Mouse (Mus musculus) hindbrain, embryonic 14.5 days (tissue): ENCODE results near the gene Maml2. TPM values are rescaled to one million over a fixed set of nuclear protein-coding genes. Genes with fewer than 3 reads are reported as not detected.

Experiments used
- ATAC-seq: fragments of 200-750 bp; cut with Nextera tagmentation; 2 replicates; pipeline ENCODE4 v1.8.0; 2017; ENCODE audit warnings: moderate number of reproducible peaks, mild to moderate bottlenecking, moderate TSS enrichment, moderate library complexity; ENCODE audit not compliant: low FRiP score
- DNase-seq: peaks from one replicate; pipeline ENCODE4 v3.0.0-alpha.2; 2015; ENCODE audit warnings: low spot score
- H3K27ac ChIP-seq: fragments of 300-500 bp; sonication (generic); 2 replicates; pipeline ENCODE4 v1.5.1; 2014; ENCODE audit warnings: mild to moderate bottlenecking, moderate library complexity
- H3K27me3 ChIP-seq: fragments of 300-500 bp; sonication (generic); 2 replicates; pipeline ENCODE4 v1.6.1; 2014; ENCODE audit warnings: mild to moderate bottlenecking, low read length, mixed read lengths; ENCODE audit not compliant: control insufficient read depth, insufficient read depth
- H3K36me3 ChIP-seq: fragments of 300-500 bp; sonication (generic); replicated peaks from 2 replicates; pipeline ENCODE4 v1.6.1; 2014; ENCODE audit not compliant: control insufficient read depth, insufficient read depth
- H3K4me1 ChIP-seq: fragments of 300-500 bp; sonication (generic); replicated peaks from 2 replicates; pipeline ENCODE4 v1.6.1; 2014; ENCODE audit warnings: antibody characterized with exemption, low read length, mixed read lengths; ENCODE audit not compliant: control insufficient read depth, insufficient read depth
- H3K4me2 ChIP-seq: fragments of 300-500 bp; sonication (generic); replicated peaks from 2 replicates; pipeline ENCODE4 v1.6.1; 2014; ENCODE audit warnings: mild to moderate bottlenecking, moderate library complexity
- H3K4me3 ChIP-seq: fragments of 300-500 bp; sonication (generic); replicated peaks from 2 replicates; pipeline ENCODE4 v1.5.1; 2014; ENCODE audit warnings: mild to moderate bottlenecking, low read length
- H3K9ac ChIP-seq: fragments of 300-500 bp; sonication (generic); 2 replicates; pipeline ENCODE4 v1.6.1; 2014
- H3K9me3 ChIP-seq: fragments of 300-500 bp; sonication (generic); 2 replicates; pipeline ENCODE4 v1.6.1; 2016; ENCODE audit warnings: low read length; ENCODE audit not compliant: control insufficient read depth
- WGBS: fragments of 180-500 bp; shearing (Covaris S2); extraction: QIAGEN DNeasy Blood & Tissue Kit; methylation state at CpG from one replicate; pipeline ENCODE4 v1.1.7; 2014; 5-methylcytosine and 5-hydroxymethylcytosine counted together
- polyA plus RNA-seq: library from polyadenylated mRNA; unstranded; fragments of >200 nt; fragmentation: Nextera tagmentation; extraction: Ambion mirVana; gene quantifications from 2 replicates; pipeline ENCODE4 v1.2.1, GENCODE M21; 2014

Maml2 gene
- polyA plus RNA-seq = 10.8 and 11.6 TPM in 2 replicates

- H3K9me3 ChIP-seq = no peaks in the 10 kb centered on the region
- H3K36me3 ChIP-seq = no peaks in the 10 kb centered on the region
- H3K4me2 ChIP-seq = peak within 1 kb of the TSS; percentile 96
- peak within 1 kb of the TSS; percentile 72 for H3K27ac ChIP-seq
- H3K9ac ChIP-seq = peak within 1 kb of the TSS; percentile 84
- H3K4me3 ChIP-seq = peak within 1 kb of the TSS; percentile 60
- WGBS = under 1% methylated on average over 23 of the region's 23 CpGs
- no peaks in the 10 kb centered on the region for H3K27me3 ChIP-seq
- ATAC-seq (peak; percentile 80), DNase-seq (peak; percentile 64)
- peaks cover 54% of the 10 kb centered on the region for H3K4me1 ChIP-seq
These were observed at the start of gene Maml2 for GRCm38 (mm10) chr9:13297668-13298512. Maml2 (plus strand) TSS chr9:13297957.

- H3K4me1 ChIP-seq = peaks cover 25% of the 10 kb centered on the region
- peak overlapping the region; percentile 79; the same call in 1 of the 2 replicates for H3K4me2 ChIP-seq
- 96% methylated on average over 4 of the region's 4 CpGs for WGBS
- no peaks in the 10 kb centered on the region for H3K36me3 ChIP-seq
- DNase-seq = no peak
- H3K27me3 ChIP-seq = no peaks in the 10 kb centered on the region
- no peak for ATAC-seq
- no peaks in the 10 kb centered on the region for H3K9me3 ChIP-seq
- no peak overlapping the region for H3K27ac ChIP-seq
- no peak overlapping the region for H3K9ac ChIP-seq
- no peak overlapping the region for H3K4me3 ChIP-seq
These were observed 49.7 kb upstream of the Maml2 start for GRCm38 (mm10) chr9:13248104-13248503.

GRCm38 (mm10) chr9:13251251-13251650, 46.5 kb upstream of the Maml2 start:
- no peaks in the 10 kb centered on the region for H3K27me3 ChIP-seq
- no peak overlapping the region for H3K4me3 ChIP-seq
- DNase-seq = no peak
- H3K9me3 ChIP-seq = no peaks in the 10 kb centered on the region
- 88% methylated on average over 2 of the region's 2 CpGs for WGBS
- H3K27ac ChIP-seq = no peak overlapping the region
- H3K36me3 ChIP-seq = 0 out of 2 replicates have a peak, but pooled peaks cover 6% of the 10 kb centered on the region
- peaks cover 6% of the 10 kb centered on the region; the same call in 1 of the 2 replicates for H3K4me1 ChIP-seq
- H3K9ac ChIP-seq = no peak overlapping the region
- ATAC-seq = no peak
- no peak overlapping the region for H3K4me2 ChIP-seq

- no peak overlapping the region for H3K4me3 ChIP-seq
- no peak overlapping the region for H3K9ac ChIP-seq
- H3K4me1 ChIP-seq = no peaks in the 10 kb centered on the region
- no peak overlapping the region for H3K4me2 ChIP-seq
- H3K27ac ChIP-seq = no peak overlapping the region
- no peaks in the 10 kb centered on the region for H3K27me3 ChIP-seq
- H3K36me3 ChIP-seq = 0 out of 2 replicates have a peak, but pooled peaks cover 7% of the 10 kb centered on the region
- no peaks in the 10 kb centered on the region for H3K9me3 ChIP-seq
- WGBS = 94% methylated on average over 1 of the region's 1 CpGs
- no peak for DNase-seq
- ATAC-seq = no peak
These were observed 41.0 kb upstream of the Maml2 start for GRCm38 (mm10) chr9:13256726-13257125.

- H3K9me3 ChIP-seq = no peaks in the 10 kb centered on the region
- H3K27me3 ChIP-seq = no peaks in the 10 kb centered on the region
- H3K36me3 ChIP-seq = 0 out of 2 replicates have a peak, but pooled peaks cover 7% of the 10 kb centered on the region
- H3K4me3 ChIP-seq = no peak overlapping the region
- H3K4me2 ChIP-seq = no peak overlapping the region
- no peak for ATAC-seq
- no peaks in the 10 kb centered on the region for H3K4me1 ChIP-seq
- 95% methylated on average over 2 of the region's 2 CpGs for WGBS
- no peak for DNase-seq
- H3K27ac ChIP-seq = no peak overlapping the region
- H3K9ac ChIP-seq = no peak overlapping the region
These were observed 39.6 kb upstream of the Maml2 start for GRCm38 (mm10) chr9:13258173-13258572.

- Histone ChIP-seq H3K36me3 (0 out of 2 replicates have a peak, but pooled peaks cover 4% of the 10 kb centered on the region), H3K9me3 (no peaks in the 10 kb centered on the region), H3K4me3 (no peak overlapping the region), H3K27ac (no peak overlapping the region), H3K4me2 (no peak overlapping the region), H3K27me3 (no peaks in the 10 kb centered on the region), H3K4me1 (no peaks in the 10 kb centered on the region), H3K9ac (no peak overlapping the region)
- WGBS = 92% methylated on average over 3 of the region's 3 CpGs
- DNase-seq = no peak
- ATAC-seq = no peak
These were observed 36.8 kb upstream of the Maml2 start for GRCm38 (mm10) chr9:13260980-13261379.

GRCm38 (mm10) chr9:13273219-13273618, 24.5 kb upstream of the Maml2 start:
- Histone ChIP-seq H3K27ac (no peak overlapping the region), H3K4me3 (no peak overlapping the region), H3K27me3 (no peaks in the 10 kb centered on the region), H3K4me1 (no peaks in the 10 kb centered on the region), H3K36me3 (no peaks in the 10 kb centered on the region), H3K4me2 (no peak overlapping the region), H3K9ac (no peak overlapping the region), H3K9me3 (no peaks in the 10 kb centered on the region)
- WGBS = 95% methylated on average over 1 of the region's 1 CpGs
- DNase-seq (no peak), ATAC-seq (no peak)

GRCm38 (mm10) chr9:13287482-13287881, 10.3 kb upstream of the Maml2 start:
- H3K36me3 ChIP-seq = no peaks in the 10 kb centered on the region
- WGBS = 75% methylated on average over 2 of the region's 2 CpGs
- no peaks in the 10 kb centered on the region for H3K4me1 ChIP-seq
- H3K27me3 ChIP-seq = no peaks in the 10 kb centered on the region
- DNase-seq = no peak
- H3K4me2 ChIP-seq = no peak overlapping the region
- ATAC-seq = no peak
- H3K4me3 ChIP-seq = no peak overlapping the region
- no peak overlapping the region for H3K9ac ChIP-seq
- no peaks in the 10 kb centered on the region for H3K9me3 ChIP-seq
- no peak overlapping the region for H3K27ac ChIP-seq

GRCm38 (mm10) chr9:13296274-13297121, 1.3 kb upstream of the Maml2 start:
- ATAC-seq (peak; percentile 91), DNase-seq (peak; percentile 75)
- Histone ChIP-seq H3K9me3 (no peaks in the 10 kb centered on the region), H3K4me3 (peak overlapping the region; percentile 60), H3K4me1 (peaks cover 40% of the 10 kb centered on the region), H3K9ac (peak overlapping the region; percentile 84), H3K27ac (peak overlapping the region; percentile 72), H3K4me2 (peak overlapping the region; percentile 96), H3K27me3 (no peaks in the 10 kb centered on the region), H3K36me3 (no peaks in the 10 kb centered on the region)
- whole genome bisulfite sequencing = under 1% methylated on average over 28 of the region's 28 CpGs
